Mouse (Mus musculus): Measurements from ENCODE around the gene Ccdc33.

GRCm38 (mm10) chr9:58112321-58112751 lies 6.3 kb downstream of the Ccdc33 start:
- TF ChIP-seq EP300 (IDR thresholded peaks at IDR 0.05; ENCODE audit: insufficient read depth, low read depth, low read length) (no peak), POLR2A (IDR thresholded peaks at IDR 0.05; ENCODE audit: insufficient read depth, low read depth, low read length) (no peak), CTCF (IDR thresholded peaks at IDR 0.05) (no peak)

Data from heart, adult 2 months (tissue).